Mouse (Mus musculus): Measurements from ENCODE around the gene Dach1. TPM values are rescaled to one million over a fixed set of nuclear protein-coding genes. Genes with fewer than 3 reads are reported as not detected.

The Dach1 gene
- total RNA-seq, 4 experiments from 2014 or later, result 1.2 to 3.2 (median 2.2) TPM

GRCm38 (mm10) chr14:98109929-98110328 lies 59.6 kb downstream of the Dach1 start:
- no peak for DNase-seq (ENCODE audit: low spot score in 2 of 2)

- no peak for DNase-seq (ENCODE audit: low spot score in 2 of 2)
Measured at GRCm38 (mm10) chr14:98108764-98109163, 60.8 kb downstream of the Dach1 start.

GRCm38 (mm10) chr14:98106208-98106607 lies 63.4 kb downstream of the Dach1 start:
- no peak for DNase-seq (ENCODE audit: low spot score in 2 of 2)

GRCm38 (mm10) chr14:98104314-98104955 lies 65.1 kb downstream of the Dach1 start:
- no peak for DNase-seq (ENCODE audit: low spot score in 2 of 2)

- no peak for DNase-seq (ENCODE audit: low spot score in 2 of 2)
Measured at GRCm38 (mm10) chr14:98095229-98095628, 74.3 kb downstream of the Dach1 start.

DNA sequence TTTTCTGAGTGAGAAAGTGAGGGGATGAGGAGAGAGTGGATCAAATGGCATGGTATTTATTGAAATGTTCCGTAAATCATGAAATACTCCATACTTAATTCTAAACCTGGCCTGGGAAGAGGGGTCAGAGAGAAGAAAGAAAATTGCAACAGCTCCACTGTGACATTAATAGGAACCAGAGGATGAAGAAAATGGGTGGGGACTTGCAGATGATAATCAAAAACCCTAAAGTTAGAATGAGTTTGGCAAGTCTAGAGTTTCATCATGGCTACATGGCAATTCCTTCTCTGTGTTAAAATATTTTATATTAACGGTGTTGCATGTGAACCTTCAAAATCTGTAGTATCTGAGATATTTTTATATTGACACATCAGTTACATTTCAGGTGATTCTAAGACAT lies 80.3 kb downstream of the Dach1 start:
- DNase-seq (ENCODE audit: low spot score in 2 of 2), result no peak

- DNase-seq (ENCODE audit: low spot score in 2 of 2), result no peak
Measured at GRCm38 (mm10) chr14:98087355-98087754, 82.2 kb downstream of the Dach1 start.

DNA sequence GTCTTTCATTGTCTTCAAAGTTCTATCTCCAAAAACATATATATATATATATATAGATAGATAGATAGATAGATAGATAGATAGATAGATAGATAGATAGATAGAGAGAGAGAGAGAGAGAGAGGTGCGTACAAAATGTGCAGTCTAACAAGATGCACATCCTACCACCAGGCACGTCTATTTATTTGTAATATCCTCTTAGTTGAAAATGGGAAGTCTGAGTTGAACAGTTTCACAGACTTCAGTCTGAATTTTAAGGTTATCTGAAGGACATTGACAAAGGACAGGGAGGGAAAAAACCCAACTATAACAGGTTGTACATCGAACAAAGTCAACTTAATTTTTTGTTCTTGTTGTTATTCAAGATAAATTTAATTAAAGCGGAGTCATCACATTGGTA lies 82.8 kb downstream of the Dach1 start:
- no peak for DNase-seq (ENCODE audit: low spot score in 2 of 2)

GRCm38 (mm10) chr14:98085141-98085540 lies 84.4 kb downstream of the Dach1 start:
- DNase-seq (ENCODE audit: low spot score in 2 of 2), result no peak

DNA sequence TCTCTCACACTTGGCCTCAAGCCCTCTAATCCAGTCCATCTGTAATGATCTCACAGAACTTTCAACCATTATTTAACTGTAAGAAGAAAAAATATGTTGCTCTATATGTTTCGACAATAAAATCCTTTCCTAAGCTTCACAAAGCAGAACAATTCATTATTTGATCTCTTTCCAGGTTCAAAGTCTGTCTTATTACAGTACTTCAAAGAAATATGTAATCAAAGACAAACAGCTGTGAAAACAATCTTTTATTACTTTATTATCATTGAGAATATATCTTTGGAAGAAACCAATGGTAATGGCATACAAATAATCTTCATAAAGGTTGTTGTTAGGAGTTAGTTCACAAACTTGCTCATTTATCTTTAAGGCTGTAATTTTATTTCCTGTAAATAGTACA lies 84.8 kb downstream of the Dach1 start:
- DNase-seq (ENCODE audit: low spot score in 2 of 2), result no peak

- no peak for DNase-seq (ENCODE audit: low spot score in 2 of 2)
Measured at GRCm38 (mm10) chr14:98083419-98083818, 86.1 kb downstream of the Dach1 start.

DNA sequence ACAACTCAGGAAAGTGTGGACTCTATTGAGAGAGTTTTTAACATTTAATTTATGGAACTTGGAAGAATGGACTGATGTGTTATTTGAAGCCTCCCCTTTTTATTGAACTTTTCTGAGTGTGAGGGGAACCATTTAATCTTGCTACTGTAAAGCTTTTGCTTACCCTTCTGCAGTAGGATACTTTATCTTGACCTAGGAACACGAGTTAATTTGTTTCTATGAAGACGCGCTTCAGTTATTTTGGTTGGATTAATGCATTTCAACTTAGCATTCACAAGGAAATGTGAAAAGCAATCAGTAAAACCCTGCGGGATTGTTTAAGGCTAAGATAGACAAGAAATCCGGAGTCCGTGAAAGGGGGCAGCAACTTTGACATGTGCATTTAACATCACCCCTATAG lies 89.6 kb downstream of the Dach1 start:
- DNase-seq (ENCODE audit: low spot score in 2 of 2), result no peak

- no peak for DNase-seq (ENCODE audit: low spot score in 2 of 2)
Measured at GRCm38 (mm10) chr14:98077996-98078395, 91.6 kb downstream of the Dach1 start.

DNA sequence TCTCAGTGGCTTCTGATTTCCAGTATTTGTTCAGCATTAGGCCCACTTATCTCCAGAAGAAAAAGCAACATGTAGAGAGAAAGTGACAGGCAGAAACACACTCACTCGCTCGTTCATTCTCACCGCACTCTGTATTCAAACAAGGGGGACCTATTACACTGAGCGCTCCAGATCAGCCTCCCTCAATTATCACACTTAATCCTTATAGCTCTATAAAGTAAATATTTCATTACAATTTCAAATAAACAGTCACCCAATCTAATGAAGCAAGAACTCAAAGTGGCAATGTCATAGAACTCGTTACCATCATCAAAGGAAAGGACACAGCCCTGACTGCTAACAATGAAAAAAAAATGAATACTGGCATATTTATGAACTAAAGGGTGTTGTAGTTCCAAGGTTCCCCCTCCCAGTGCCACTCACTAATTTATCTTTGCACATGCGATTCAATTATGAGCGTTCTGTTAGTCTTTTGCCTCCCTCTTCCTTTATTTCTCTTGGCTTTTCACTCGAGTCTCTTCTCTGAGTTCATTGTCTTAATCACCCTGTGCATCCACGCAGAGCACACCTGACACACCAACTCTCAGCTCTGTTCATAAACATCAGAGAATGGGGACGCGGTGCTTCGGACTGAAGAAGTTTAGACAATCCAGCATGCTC lies 96.0 kb downstream of the Dach1 start:
- DNase-seq (ENCODE audit: low spot score in 2 of 2), result no peak

- no peak for DNase-seq (ENCODE audit: low spot score in 2 of 2)
Measured at GRCm38 (mm10) chr14:98072647-98073420, 96.7 kb downstream of the Dach1 start.

DNA sequence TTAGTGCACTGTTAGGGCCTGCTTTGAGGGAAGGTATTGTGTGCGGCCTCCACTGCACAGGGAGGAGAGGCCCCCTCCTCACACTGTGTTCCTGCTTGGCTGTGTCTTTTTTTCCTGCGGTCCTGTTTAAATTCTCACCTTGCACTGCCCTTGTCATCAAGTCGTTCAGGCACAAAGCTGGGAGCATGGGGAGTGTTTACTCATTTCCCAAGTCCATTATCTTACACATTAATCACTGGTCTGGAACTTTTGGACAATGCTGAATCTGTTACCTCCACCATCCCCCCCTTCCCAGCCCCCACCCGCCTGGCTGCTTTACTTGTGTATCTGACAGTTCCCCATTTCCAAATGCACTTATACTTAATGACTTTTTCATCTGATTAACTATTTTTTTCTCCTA lies 97.7 kb downstream of the Dach1 start:
- DNase-seq (ENCODE audit: low spot score in 2 of 2), result no peak

DNA sequence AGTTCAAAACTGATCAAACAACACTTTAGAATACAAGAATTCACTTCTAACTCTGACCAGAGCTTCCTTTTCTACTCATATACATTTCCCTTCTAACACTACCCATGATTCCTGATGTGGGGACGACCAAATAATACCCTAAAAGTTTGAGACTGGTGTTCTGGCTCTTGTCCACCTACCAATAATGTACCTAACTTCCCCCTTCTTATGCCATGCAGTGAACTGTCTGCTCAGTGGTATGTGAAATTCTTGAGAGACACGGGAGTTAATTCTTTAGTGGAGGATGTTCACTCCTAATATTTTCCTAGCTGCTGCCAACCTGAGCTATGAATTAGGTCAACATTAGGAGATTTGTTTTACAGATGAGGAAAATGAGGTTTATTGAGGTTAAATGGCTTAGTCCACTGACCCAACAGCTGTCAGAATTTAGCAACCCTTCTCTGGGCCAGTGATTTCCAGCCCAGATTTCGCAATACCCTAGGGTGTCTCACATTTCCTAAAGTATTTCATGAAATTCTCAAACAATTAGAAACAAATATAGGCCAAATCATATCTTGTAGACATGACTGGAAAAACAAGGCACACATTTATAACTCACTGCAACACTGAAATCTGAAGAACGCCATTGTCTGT lies 102.2 kb downstream of the Dach1 start:
- DNase-seq (ENCODE audit: low spot score in 2 of 2), result peak in 1 of 2 experiments; percentile 4

DNA sequence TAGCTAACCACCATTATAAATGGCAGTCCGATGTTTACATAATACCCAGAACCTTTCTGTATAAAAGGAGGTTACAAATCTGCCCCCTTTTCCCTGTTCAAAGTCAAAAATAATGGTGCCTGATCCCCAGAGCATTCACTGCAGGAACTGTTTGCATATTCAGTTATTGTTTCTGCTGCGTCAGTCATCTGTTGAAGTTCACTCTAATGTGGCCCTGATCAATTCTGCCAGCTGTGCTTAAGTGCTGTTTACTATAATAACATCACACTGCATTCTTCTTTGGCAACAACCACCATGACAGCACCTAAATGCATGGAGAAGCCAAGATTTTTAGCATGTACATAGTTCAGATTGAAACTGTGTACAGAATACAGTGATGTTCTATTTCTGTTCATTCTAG lies 105.4 kb downstream of the Dach1 start:
- no peak for DNase-seq (ENCODE audit: low spot score in 2 of 2)

- DNase-seq (ENCODE audit: low spot score in 2 of 2), result no peak
Measured at GRCm38 (mm10) chr14:98049329-98049728, 120.2 kb downstream of the Dach1 start.

DNA sequence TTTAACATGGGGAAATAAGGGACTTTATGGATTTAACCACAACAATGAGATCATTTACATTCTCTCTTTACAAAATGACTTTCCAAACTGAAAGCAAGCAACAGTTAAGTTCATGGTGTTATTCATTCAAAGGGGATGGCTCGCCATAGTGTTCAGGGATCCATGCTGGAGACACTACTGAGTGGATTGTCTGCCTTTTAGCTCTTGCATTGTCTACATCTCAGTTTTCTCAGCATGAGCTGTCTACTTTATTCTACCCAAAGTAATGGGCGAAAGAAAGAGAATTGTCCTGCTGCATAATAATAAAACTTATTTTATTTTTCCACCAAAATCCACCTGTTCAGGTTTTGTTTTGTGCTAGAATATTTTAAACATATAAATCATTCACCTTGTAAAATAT lies 121.2 kb downstream of the Dach1 start:
- DNase-seq (ENCODE audit: low spot score in 2 of 2), result no peak

DNA sequence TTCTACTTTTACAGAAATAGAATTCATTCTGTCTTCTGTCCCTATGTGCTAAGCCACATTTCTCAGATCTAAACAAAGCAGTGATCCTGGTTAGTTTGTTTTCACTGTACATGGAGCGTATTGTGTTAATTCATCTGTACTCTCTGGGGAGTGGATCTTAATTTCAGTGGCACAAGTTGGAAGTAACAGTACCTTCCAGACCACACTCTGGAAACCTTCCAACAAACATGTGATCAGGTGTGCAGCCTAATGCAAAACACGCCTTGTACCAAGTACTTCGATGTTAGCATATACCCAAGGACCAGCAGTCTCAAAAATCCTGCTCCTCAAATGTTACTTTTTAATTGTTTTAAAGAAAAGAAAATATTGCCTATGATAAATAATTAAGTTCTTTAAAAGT lies 121.9 kb downstream of the Dach1 start:
- DNase-seq (ENCODE audit: low spot score in 2 of 2), result no peak

- no peak for DNase-seq (ENCODE audit: low spot score in 2 of 2)
Measured at GRCm38 (mm10) chr14:98046960-98047359, 122.6 kb downstream of the Dach1 start.
